Mouse (Mus musculus): ENCODE measurements around the gene Rxylt1. TPM values are rescaled to one million over a fixed set of nuclear protein-coding genes. Genes with fewer than 3 reads are reported as not detected.

Gene Rxylt1
- polyA plus RNA-seq, 1 experiment from 2014 or later = 48.8 TPM

- H3K27ac ChIP-seq = no peak overlapping the region
- no peaks in the 10 kb centered on the region for H3K9me3 ChIP-seq
- no peak overlapping the region for H3K9ac ChIP-seq
- no peaks in the 10 kb centered on the region for H3K36me3 ChIP-seq
- ATAC-seq (ENCODE audit: insufficient read depth, low FRiP score, low read depth) = no peak
- no peak overlapping the region for H3K4me3 ChIP-seq (replicated peaks)
- WGBS = 88% methylated on average over 1 of the region's 1 CpGs
- H3K4me1 ChIP-seq = no peaks in the 10 kb centered on the region
- H3K4me2 ChIP-seq = no peak overlapping the region
- H3K27me3 ChIP-seq (replicated peaks) = no peaks in the 10 kb centered on the region
Observed at GRCm38 (mm10) chr10:122081352-122081751, 15.8 kb downstream of the Rxylt1 start.

- no peak overlapping the region for H3K9ac ChIP-seq
- no peaks in the 10 kb centered on the region for H3K9me3 ChIP-seq
- no peak for ATAC-seq (ENCODE audit: insufficient read depth, low FRiP score, low read depth)
- no peak overlapping the region for H3K27ac ChIP-seq
- no peaks in the 10 kb centered on the region for H3K4me1 ChIP-seq
- no peak overlapping the region for H3K4me3 ChIP-seq (replicated peaks)
- H3K36me3 ChIP-seq = no peaks in the 10 kb centered on the region
- no peak overlapping the region for H3K4me2 ChIP-seq
- no peaks in the 10 kb centered on the region for H3K27me3 ChIP-seq (replicated peaks)
Observed at GRCm38 (mm10) chr10:122069153-122069552, 28.0 kb downstream of the Rxylt1 start.

GRCm38 (mm10) chr10:122055826-122056225 is 41.3 kb downstream of the Rxylt1 start:
- no peak overlapping the region for H3K4me3 ChIP-seq (replicated peaks)
- H3K4me2 ChIP-seq = no peak overlapping the region
- no peaks in the 10 kb centered on the region for H3K9me3 ChIP-seq
- no peaks in the 10 kb centered on the region for H3K27me3 ChIP-seq (replicated peaks)
- no peak overlapping the region for H3K27ac ChIP-seq
- no peaks in the 10 kb centered on the region for H3K4me1 ChIP-seq
- no peak overlapping the region for H3K9ac ChIP-seq
- no peak for ATAC-seq (ENCODE audit: insufficient read depth, low FRiP score, low read depth)
- H3K36me3 ChIP-seq = no peaks in the 10 kb centered on the region
- WGBS = 87% methylated on average over 6 of the region's 6 CpGs

- H3K9me3 ChIP-seq = no peaks in the 10 kb centered on the region
- H3K36me3 ChIP-seq = no peaks in the 10 kb centered on the region
- H3K4me2 ChIP-seq = no peak overlapping the region
- no peaks in the 10 kb centered on the region for H3K27me3 ChIP-seq (replicated peaks)
- H3K4me3 ChIP-seq (replicated peaks) = no peak overlapping the region
- WGBS = 12% methylated on average over 8 of the region's 8 CpGs
- ATAC-seq (ENCODE audit: insufficient read depth, low FRiP score, low read depth) = peak; percentile 53; the same call in 1 of the 2 replicates
- no peak overlapping the region for H3K9ac ChIP-seq
- H3K27ac ChIP-seq = no peak overlapping the region
- H3K4me1 ChIP-seq = no peaks in the 10 kb centered on the region
Observed at GRCm38 (mm10) chr10:122054535-122054934, 42.6 kb downstream of the Rxylt1 start.

- Histone ChIP-seq H3K9ac (no peak overlapping the region), H3K4me2 (no peak overlapping the region), H3K27ac (no peak overlapping the region), H3K4me1 (no peaks in the 10 kb centered on the region), H3K4me3 (replicated peaks) (no peak overlapping the region), H3K36me3 (no peaks in the 10 kb centered on the region), H3K9me3 (no peaks in the 10 kb centered on the region), H3K27me3 (replicated peaks) (no peaks in the 10 kb centered on the region)
- ATAC-seq (ENCODE audit: insufficient read depth, low FRiP score, low read depth) = no peak
- WGBS = 29% methylated on average over 6 of the region's 6 CpGs
Observed at GRCm38 (mm10) chr10:122051831-122052230, 45.3 kb downstream of the Rxylt1 start.

- WGBS = 10% methylated on average over 40 of the region's 44 CpGs
- ATAC-seq (ENCODE audit: insufficient read depth, low FRiP score, low read depth) = peak; percentile 76
- Histone ChIP-seq H3K4me3 (replicated peaks) (peak overlapping the region; percentile 81), H3K36me3 (no peaks in the 10 kb centered on the region), H3K4me1 (0 out of 2 replicates have a peak, but pooled peaks cover 4% of the 10 kb centered on the region), H3K9me3 (no peaks in the 10 kb centered on the region), H3K27ac (peak overlapping the region; percentile 83; the same call in 1 of the 2 replicates), H3K4me2 (peak overlapping the region; percentile 75), H3K9ac (peak overlapping the region; percentile 57), H3K27me3 (replicated peaks) (no peaks in the 10 kb centered on the region)
Observed at GRCm38 (mm10) chr10:122047727-122048365, 49.3 kb downstream of the Rxylt1 start.

- Histone ChIP-seq H3K27me3 (replicated peaks) (no peaks in the 10 kb centered on the region), H3K9ac (peak within 1 kb of the TSS; percentile 57), H3K36me3 (no peaks in the 10 kb centered on the region), H3K4me1 (0 out of 2 replicates have a peak, but pooled peaks cover 4% of the 10 kb centered on the region), H3K4me3 (replicated peaks) (peak within 1 kb of the TSS; percentile 81), H3K9me3 (no peaks in the 10 kb centered on the region), H3K4me2 (peak within 1 kb of the TSS; percentile 75), H3K27ac (peak within 1 kb of the TSS; percentile 83)
- peak; percentile 78 for ATAC-seq (ENCODE audit: insufficient read depth, low FRiP score, low read depth)
- WGBS = under 1% methylated on average over 73 of the region's 79 CpGs
Observed at GRCm38 (mm10) chr10:122046904-122047726, 50.1 kb downstream of the Rxylt1 start, which contains the start of gene Srgap1. Srgap1 (minus strand) TSS chr10:122047315.

- H3K4me2 ChIP-seq = peak overlapping the region; percentile 75
- H3K4me1 ChIP-seq = 0 out of 2 replicates have a peak, but pooled peaks cover 4% of the 10 kb centered on the region
- H3K36me3 ChIP-seq = no peaks in the 10 kb centered on the region
- H3K27me3 ChIP-seq (replicated peaks) = no peaks in the 10 kb centered on the region
- no peak for ATAC-seq (ENCODE audit: insufficient read depth, low FRiP score, low read depth)
- WGBS = under 1% methylated on average over 13 of the region's 13 CpGs
- peak overlapping the region; percentile 57 for H3K9ac ChIP-seq
- H3K4me3 ChIP-seq (replicated peaks) = peak overlapping the region; percentile 81
- H3K27ac ChIP-seq = peak overlapping the region; percentile 83
- H3K9me3 ChIP-seq = no peaks in the 10 kb centered on the region
Observed at GRCm38 (mm10) chr10:122046511-122046903, 50.7 kb downstream of the Rxylt1 start.

- H3K27ac ChIP-seq = no peak overlapping the region
- peak overlapping the region; percentile 75 for H3K4me2 ChIP-seq
- H3K4me1 ChIP-seq = 0 out of 2 replicates have a peak, but pooled peaks cover 4% of the 10 kb centered on the region
- H3K36me3 ChIP-seq = no peaks in the 10 kb centered on the region
- ATAC-seq (ENCODE audit: insufficient read depth, low FRiP score, low read depth) = no peak
- WGBS = 36% methylated on average over 9 of the region's 9 CpGs
- peak overlapping the region; percentile 81 for H3K4me3 ChIP-seq (replicated peaks)
- H3K27me3 ChIP-seq (replicated peaks) = no peaks in the 10 kb centered on the region
- H3K9me3 ChIP-seq = no peaks in the 10 kb centered on the region
- H3K9ac ChIP-seq = no peak overlapping the region
Observed at GRCm38 (mm10) chr10:122045946-122046345, 51.2 kb downstream of the Rxylt1 start.

GRCm38 (mm10) chr10:122044926-122045325 is 52.2 kb downstream of the Rxylt1 start:
- 77% methylated on average over 4 of the region's 4 CpGs for WGBS
- no peak overlapping the region for H3K9ac ChIP-seq
- no peak overlapping the region for H3K4me3 ChIP-seq (replicated peaks)
- no peaks in the 10 kb centered on the region for H3K9me3 ChIP-seq
- H3K36me3 ChIP-seq = no peaks in the 10 kb centered on the region
- no peaks in the 10 kb centered on the region for H3K27me3 ChIP-seq (replicated peaks)
- H3K4me2 ChIP-seq = no peak overlapping the region
- ATAC-seq (ENCODE audit: insufficient read depth, low FRiP score, low read depth) = no peak
- no peak overlapping the region for H3K27ac ChIP-seq
- 0 out of 2 replicates have a peak, but pooled peaks cover 4% of the 10 kb centered on the region for H3K4me1 ChIP-seq

- H3K27ac ChIP-seq = no peak overlapping the region
- no peaks in the 10 kb centered on the region for H3K4me1 ChIP-seq
- WGBS = 43% methylated on average over 4 of the region's 4 CpGs
- no peak overlapping the region for H3K9ac ChIP-seq
- H3K9me3 ChIP-seq = no peaks in the 10 kb centered on the region
- H3K27me3 ChIP-seq (replicated peaks) = no peaks in the 10 kb centered on the region
- no peak for ATAC-seq (ENCODE audit: insufficient read depth, low FRiP score, low read depth)
- no peak overlapping the region for H3K4me2 ChIP-seq
- H3K4me3 ChIP-seq (replicated peaks) = no peak overlapping the region
- H3K36me3 ChIP-seq = peaks cover 3% of the 10 kb centered on the region; the same call in 1 of the 2 replicates
Observed at GRCm38 (mm10) chr10:122040372-122040771, 56.8 kb downstream of the Rxylt1 start.

- Histone ChIP-seq H3K4me2 (no peak overlapping the region), H3K36me3 (peaks cover 3% of the 10 kb centered on the region; the same call in 1 of the 2 replicates), H3K9ac (no peak overlapping the region), H3K4me1 (no peaks in the 10 kb centered on the region), H3K9me3 (no peaks in the 10 kb centered on the region), H3K4me3 (replicated peaks) (no peak overlapping the region), H3K27me3 (replicated peaks) (no peaks in the 10 kb centered on the region), H3K27ac (no peak overlapping the region)
- WGBS = 88% methylated on average over 4 of the region's 4 CpGs
- ATAC-seq (ENCODE audit: insufficient read depth, low FRiP score, low read depth) = no peak
Observed at GRCm38 (mm10) chr10:122039566-122039965, 57.6 kb downstream of the Rxylt1 start.
